Mouse (Mus musculus) kidney, embryonic 16.5 days (tissue): ENCODE results near the gene Lbh. TPM values are rescaled to one million over a fixed set of nuclear protein-coding genes. Genes with fewer than 3 reads are reported as not detected.

ENCODE experiments used
- ATAC-seq: fragments of 200-750 bp; cut with Nextera tagmentation; 2 replicates; pipeline ENCODE4 v1.8.0; 2017; ENCODE audit warnings: moderate TSS enrichment; ENCODE audit not compliant: low FRiP score, low TSS enrichment
- H3K27ac ChIP-seq: fragments of 300-500 bp; sonication (generic); 2 replicates; pipeline ENCODE4 v1.5.1; 2014; ENCODE audit warnings: low read length
- H3K27me3 ChIP-seq: fragments of 300-500 bp; sonication (generic); 2 replicates; pipeline ENCODE4 v1.6.1; 2014; ENCODE audit warnings: low read length, control low read depth, mixed read lengths; ENCODE audit not compliant: insufficient read depth
- H3K36me3 ChIP-seq: fragments of 300-500 bp; sonication (generic); 2 replicates; pipeline ENCODE4 v1.6.1; 2014; ENCODE audit warnings: low read length, control low read depth, mixed read lengths; ENCODE audit not compliant: insufficient read depth
- H3K4me1 ChIP-seq: fragments of 300-500 bp; sonication (generic); 2 replicates; pipeline ENCODE4 v1.6.1; 2014; ENCODE audit warnings: low read length, control low read depth, mixed read lengths; ENCODE audit not compliant: insufficient read depth
- H3K4me2 ChIP-seq: fragments of 300-500 bp; sonication (generic); replicated peaks from 2 replicates; pipeline ENCODE4 v1.6.1; 2014; ENCODE audit warnings: low read depth, low read length
- H3K4me3 ChIP-seq: fragments of 300-500 bp; sonication (generic); 2 replicates; pipeline ENCODE4 v1.5.1; 2014; ENCODE audit warnings: mild to moderate bottlenecking, low read length
- H3K9ac ChIP-seq: fragments of 300-500 bp; sonication (generic); replicated peaks from 2 replicates; pipeline ENCODE4 v1.6.1; 2014; ENCODE audit warnings: low read length
- H3K9me3 ChIP-seq: fragments of 300-500 bp; sonication (generic); 2 replicates; pipeline ENCODE4 v1.6.1; 2016; ENCODE audit warnings: low read length, control low read depth
- WGBS: fragments of 180-500 bp; shearing (Covaris S2); extraction: QIAGEN DNeasy Blood & Tissue Kit; methylation state at CpG from one replicate; pipeline ENCODE4 v1.1.7; 2014; 5-methylcytosine and 5-hydroxymethylcytosine counted together
- polyA plus RNA-seq: library from polyadenylated mRNA; unstranded; fragments of >200 nt; fragmentation: Nextera tagmentation; extraction: Ambion mirVana; gene quantifications from 2 replicates; pipeline ENCODE4 v1.2.1, GENCODE M21; 2015

Lbh gene
- polyA plus RNA-seq, 1 experiment from 2014 or later = 8.8 TPM

DNA sequence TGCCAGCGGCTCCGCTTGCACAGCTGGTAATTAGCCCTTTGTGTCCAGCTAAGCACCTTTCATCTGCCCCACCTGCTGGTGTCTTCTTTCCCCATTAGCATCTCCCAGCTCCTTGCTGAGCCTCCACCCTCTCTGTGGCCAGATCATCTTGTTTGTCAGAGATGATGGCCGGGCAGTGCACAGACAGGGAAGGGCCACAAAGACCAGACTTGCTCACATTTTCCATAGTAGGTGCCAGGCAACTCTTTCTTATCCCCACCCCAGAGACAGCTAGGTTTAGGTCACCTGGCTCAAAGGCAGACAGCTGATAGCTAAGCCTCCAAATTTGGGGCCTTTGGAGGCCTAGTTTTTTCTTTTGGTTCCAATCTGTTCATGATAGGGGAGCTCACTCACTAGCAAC is 16.5 kb downstream of the Lbh start:
- peak overlapping the region; percentile 25; the same call in 1 of the 2 replicates for H3K27ac ChIP-seq
- 53% methylated on average over 3 of the region's 3 CpGs for WGBS
- no peak overlapping the region for H3K4me3 ChIP-seq
- peaks cover 35% of the 10 kb centered on the region for H3K4me1 ChIP-seq
- H3K36me3 ChIP-seq = peaks cover 24% of the 10 kb centered on the region
- no peaks in the 10 kb centered on the region for H3K27me3 ChIP-seq
- H3K9ac ChIP-seq = no peak overlapping the region
- H3K4me2 ChIP-seq = no peak overlapping the region
- ATAC-seq = no peak
- H3K9me3 ChIP-seq = 0 out of 2 replicates have a peak, but pooled peaks cover 6% of the 10 kb centered on the region

GRCm38 (mm10) chr17:72935921-72936320 is 17.8 kb downstream of the Lbh start:
- 53% methylated on average over 7 of the region's 7 CpGs for WGBS
- ATAC-seq = no peak

DNA sequence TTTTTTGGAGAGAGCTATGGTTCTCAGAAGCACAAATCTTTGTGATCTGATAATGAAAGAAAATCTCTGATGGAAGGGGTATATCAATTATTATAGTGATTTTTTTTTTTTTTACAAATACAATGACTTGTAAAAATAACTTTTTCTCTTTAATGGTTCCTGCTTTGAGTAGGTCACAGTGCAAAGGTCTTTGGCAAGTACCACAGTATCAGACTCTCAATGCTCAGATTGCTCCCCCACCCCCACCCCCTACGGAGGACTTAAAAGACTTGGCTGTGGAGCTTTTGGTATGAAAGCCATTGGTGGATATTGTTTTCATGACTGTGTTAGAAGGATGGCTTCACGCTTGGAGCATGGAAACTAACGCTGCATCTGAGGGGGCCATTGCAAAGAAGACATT is 18.2 kb downstream of the Lbh start:
- ATAC-seq = no peak
- H3K4me1 ChIP-seq = peaks cover 35% of the 10 kb centered on the region
- no peak overlapping the region for H3K4me3 ChIP-seq
- H3K9me3 ChIP-seq = 0 out of 2 replicates have a peak, but pooled peaks cover 6% of the 10 kb centered on the region
- no peak overlapping the region for H3K9ac ChIP-seq
- H3K4me2 ChIP-seq = no peak overlapping the region
- peak overlapping the region; percentile 48; the same call in 1 of the 2 replicates for H3K27ac ChIP-seq
- 73% methylated on average over 3 of the region's 3 CpGs for WGBS
- no peaks in the 10 kb centered on the region for H3K27me3 ChIP-seq
- H3K36me3 ChIP-seq = peaks cover 33% of the 10 kb centered on the region

More at GRCm38 (mm10) chr17:72935921-72936320, 17.8 kb downstream of the Lbh start:
- Histone ChIP-seq H3K4me3 (no peak overlapping the region), H3K36me3 (peaks cover 29% of the 10 kb centered on the region), H3K4me1 (peaks cover 35% of the 10 kb centered on the region), H3K9ac (no peak overlapping the region), H3K9me3 (0 out of 2 replicates have a peak, but pooled peaks cover 6% of the 10 kb centered on the region), H3K27ac (peak overlapping the region; percentile 48), H3K27me3 (no peaks in the 10 kb centered on the region), H3K4me2 (no peak overlapping the region)

- Histone ChIP-seq H3K9ac (no peak overlapping the region), H3K4me2 (no peak overlapping the region), H3K4me1 (peaks cover 35% of the 10 kb centered on the region), H3K27ac (no peak overlapping the region), H3K27me3 (no peaks in the 10 kb centered on the region), H3K4me3 (no peak overlapping the region), H3K9me3 (0 out of 2 replicates have a peak, but pooled peaks cover 4% of the 10 kb centered on the region), H3K36me3 (peaks cover 36% of the 10 kb centered on the region)
- WGBS = 58% methylated on average over 9 of the region's 9 CpGs
- ATAC-seq = no peak
These were observed 19.1 kb downstream of the Lbh start for GRCm38 (mm10) chr17:72937204-72937603.

DNA sequence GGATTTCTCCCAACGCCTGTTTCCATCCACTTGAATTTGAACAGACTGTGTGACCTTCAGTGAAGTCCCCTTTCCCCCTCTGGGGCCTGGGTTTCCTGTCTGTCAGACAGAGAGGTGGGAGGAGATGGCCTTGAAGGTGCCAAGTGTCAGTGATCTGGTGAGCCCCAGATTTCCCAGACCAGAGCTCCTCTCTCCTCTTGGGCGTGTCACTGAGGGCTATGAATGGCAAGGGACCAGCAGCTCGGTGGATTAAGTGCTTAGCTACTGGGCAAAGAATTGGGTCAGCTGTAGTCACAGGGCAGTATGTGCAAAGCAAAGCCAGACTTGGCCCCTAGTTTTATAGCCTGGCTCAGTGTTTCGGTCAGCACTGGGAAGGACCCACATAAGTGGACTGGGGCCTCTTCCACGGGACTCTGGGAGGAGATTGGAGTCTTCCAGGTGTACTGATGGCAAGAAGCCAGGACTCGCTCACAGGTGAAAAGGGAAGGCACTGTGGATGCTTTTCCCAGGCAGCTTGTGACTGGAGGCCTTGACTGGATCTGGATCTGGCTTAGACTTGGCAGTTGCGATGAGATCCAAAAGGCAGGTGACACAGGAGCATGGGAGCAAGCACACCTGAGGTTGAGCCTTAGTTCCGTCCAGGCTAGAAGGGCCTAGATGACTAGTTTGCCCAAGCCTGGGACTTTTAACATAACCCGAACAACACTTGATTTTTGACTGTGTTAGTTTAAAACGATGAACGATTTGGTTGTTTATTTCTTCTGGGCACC is 20.1 kb downstream of the Lbh start:
- Histone ChIP-seq H3K36me3 (peaks cover 41% of the 10 kb centered on the region), H3K4me3 (no peak overlapping the region), H3K9me3 (no peaks in the 10 kb centered on the region), H3K27ac (no peak overlapping the region; the same call in 1 of the 2 replicates), H3K4me1 (peaks cover 34% of the 10 kb centered on the region), H3K4me2 (no peak overlapping the region), H3K27me3 (no peaks in the 10 kb centered on the region), H3K9ac (no peak overlapping the region)
- 67% methylated on average over 11 of the region's 11 CpGs for WGBS
- ATAC-seq = no peak

DNA sequence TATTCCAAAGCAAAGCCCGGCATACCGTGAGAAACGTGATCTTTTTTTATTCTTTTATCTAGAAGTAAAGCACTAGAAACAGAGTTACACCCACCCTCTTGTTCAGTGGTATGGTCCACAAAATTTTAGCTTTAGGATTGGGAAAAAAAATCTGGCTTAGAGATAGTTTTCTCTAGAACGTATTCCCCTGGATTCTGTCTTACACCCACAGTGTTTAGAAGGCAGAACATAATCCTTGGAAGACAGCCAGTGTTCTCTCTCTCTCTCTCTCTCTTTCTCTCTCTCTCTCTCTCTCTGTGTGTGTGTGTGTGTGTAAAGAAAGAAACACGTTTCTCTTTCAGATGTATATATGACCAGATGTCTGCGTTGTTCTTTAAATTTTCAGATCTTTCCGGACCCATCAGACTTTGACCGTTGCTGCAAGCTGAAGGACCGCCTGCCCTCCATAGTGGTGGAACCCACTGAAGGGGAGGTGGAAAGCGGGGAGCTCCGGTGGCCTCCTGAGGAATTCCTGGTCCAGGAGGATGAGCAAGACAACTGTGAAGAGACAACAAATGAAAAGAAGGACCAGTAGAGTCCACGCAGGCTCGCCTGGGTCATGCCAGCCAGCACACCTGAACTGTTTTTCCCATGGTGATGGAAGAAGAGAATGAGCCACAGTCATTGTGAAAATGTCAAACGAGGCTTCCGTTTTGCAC is 20.9 kb downstream of the Lbh start:
- WGBS = 87% methylated on average over 15 of the region's 15 CpGs
- Histone ChIP-seq H3K9me3 (no peaks in the 10 kb centered on the region), H3K27ac (no peak overlapping the region), H3K4me1 (peaks cover 27% of the 10 kb centered on the region), H3K27me3 (no peaks in the 10 kb centered on the region), H3K9ac (no peak overlapping the region), H3K4me3 (no peak overlapping the region), H3K4me2 (no peak overlapping the region), H3K36me3 (peaks cover 38% of the 10 kb centered on the region)
- no peak for ATAC-seq

GRCm38 (mm10) chr17:72939569-72939899 is 21.4 kb downstream of the Lbh start:
- no peak for ATAC-seq
- Histone ChIP-seq H3K27me3 (no peaks in the 10 kb centered on the region), H3K9ac (no peak overlapping the region), H3K27ac (no peak overlapping the region), H3K4me2 (no peak overlapping the region), H3K36me3 (peaks cover 38% of the 10 kb centered on the region), H3K4me3 (no peak overlapping the region), H3K9me3 (no peaks in the 10 kb centered on the region), H3K4me1 (peaks cover 22% of the 10 kb centered on the region)
- 88% methylated on average over 5 of the region's 6 CpGs for WGBS

- H3K9ac ChIP-seq = no peak overlapping the region
- no peak overlapping the region for H3K27ac ChIP-seq
- H3K4me2 ChIP-seq = no peak overlapping the region
- H3K4me3 ChIP-seq = no peak overlapping the region
- peaks cover 35% of the 10 kb centered on the region for H3K36me3 ChIP-seq
- H3K27me3 ChIP-seq = no peaks in the 10 kb centered on the region
- whole genome bisulfite sequencing = 78% methylated on average over 5 of the region's 5 CpGs
- peaks cover 4% of the 10 kb centered on the region; the same call in 1 of the 2 replicates for H3K4me1 ChIP-seq
- no peaks in the 10 kb centered on the region for H3K9me3 ChIP-seq
- no peak for ATAC-seq
These were observed 26.3 kb downstream of the Lbh start for GRCm38 (mm10) chr17:72944368-72944767.

DNA sequence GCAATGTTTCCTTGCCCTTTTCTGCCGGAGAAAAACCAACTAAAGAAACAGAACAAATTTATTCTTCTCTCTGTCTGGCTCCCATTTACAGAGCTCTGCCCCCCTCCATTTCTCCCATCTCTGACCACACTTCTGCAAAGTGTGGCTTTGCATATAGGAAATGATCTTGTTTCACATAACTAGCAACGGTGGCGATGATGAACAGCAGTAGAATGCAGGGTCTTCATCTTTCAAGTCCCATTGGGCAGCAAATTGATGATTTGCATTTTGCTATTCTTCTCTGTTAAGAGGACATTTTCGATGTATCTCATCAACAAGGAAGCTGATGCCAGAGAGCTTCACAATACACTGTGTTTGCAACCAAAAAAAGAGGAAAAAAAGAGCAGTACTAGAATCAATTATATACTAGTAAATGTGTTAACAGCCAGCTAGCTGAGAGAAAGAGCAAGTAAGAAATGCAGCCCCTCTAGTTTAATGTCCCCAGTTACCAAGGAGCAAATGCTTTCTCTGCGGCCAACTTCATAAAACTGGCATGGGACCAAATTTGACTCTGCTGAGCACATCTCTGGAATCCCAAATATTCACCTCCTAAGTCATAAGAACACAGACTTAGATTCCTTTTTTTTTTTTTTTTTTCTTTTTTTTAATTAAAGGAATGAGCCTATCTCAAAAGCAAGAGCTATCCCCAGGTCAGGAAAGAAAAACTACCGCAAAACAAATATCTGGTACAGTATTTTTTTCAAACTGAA is 29.2 kb downstream of the Lbh start:
- Histone ChIP-seq H3K27ac (peak overlapping the region; percentile 35; the same call in 1 of the 2 replicates), H3K9me3 (no peaks in the 10 kb centered on the region), H3K4me2 (no peak overlapping the region), H3K4me3 (no peak overlapping the region), H3K36me3 (peaks cover 11% of the 10 kb centered on the region), H3K27me3 (no peaks in the 10 kb centered on the region), H3K9ac (no peak overlapping the region), H3K4me1 (peaks cover 4% of the 10 kb centered on the region; the same call in 1 of the 2 replicates)
- WGBS = 59% methylated on average over 6 of the region's 6 CpGs
- no peak for ATAC-seq
